Mouse (Mus musculus): ENCODE results near the gene Apom. TPM values are rescaled to one million over a fixed set of nuclear protein-coding genes. Genes with fewer than 3 reads are reported as not detected.
A peak's percentile ranks its signal among the peaks of the same experiment; 100 is the strongest.

Apom gene
- polyA plus RNA-seq, 1 experiment: 0.20 TPM

DNA sequence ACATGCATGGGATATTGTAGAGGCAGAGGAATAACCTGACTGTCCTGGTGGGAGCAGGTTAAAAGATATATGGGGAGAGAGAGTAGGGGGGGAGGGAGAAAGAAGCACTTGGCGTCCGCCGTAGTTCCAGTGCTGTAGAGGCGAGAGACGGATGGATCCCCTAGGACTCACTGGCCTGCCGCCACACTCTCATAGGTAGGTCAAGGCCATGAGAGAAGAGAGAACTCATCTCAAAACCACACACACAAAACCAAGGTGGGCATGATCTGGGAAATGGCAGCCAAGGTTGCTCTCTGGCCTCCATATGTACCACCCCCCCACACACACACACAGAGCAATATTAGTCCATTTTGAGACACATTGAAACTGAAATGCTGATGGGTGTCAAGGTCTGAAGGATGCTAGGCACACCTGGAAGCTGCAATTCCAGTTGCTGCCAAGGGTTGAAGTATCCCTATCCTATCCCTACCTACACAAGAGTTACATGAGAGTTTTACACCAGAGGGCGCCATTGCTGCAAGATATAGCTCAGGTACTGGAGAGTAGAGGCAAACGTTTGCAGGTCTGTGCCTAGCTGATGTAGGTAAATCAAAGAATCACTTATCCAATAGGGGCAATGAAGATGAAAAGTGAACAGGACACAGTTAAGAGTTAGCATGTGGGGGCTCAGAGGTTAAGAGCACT is 34.6 kb upstream of the Apom start:
- peaks cover 29% of the 10 kb centered on the region for H3K79me3 ChIP-seq (ENCODE audit: low read depth)
- no peak overlapping the region for H3ac ChIP-seq (ENCODE audit: control insufficient read depth, insufficient read length, low read depth)
- H3K79me2 ChIP-seq (ENCODE audit: control insufficient read depth, insufficient read depth): peaks cover 45% of the 10 kb centered on the region
- no peaks in the 10 kb centered on the region for H3K27me3 ChIP-seq (ENCODE audit: control insufficient read depth, insufficient read depth, insufficient read length)
- peaks cover 18% of the 10 kb centered on the region for H3K36me3 ChIP-seq (ENCODE audit: control insufficient read depth, insufficient read depth)
- H3K4me3 ChIP-seq (ENCODE audit: insufficient read depth, poor library complexity, severe bottlenecking): peak overlapping the region; percentile 35
- TF ChIP-seq MYOG (IDR thresholded peaks at IDR 0.05; ENCODE audit: control insufficient read depth, extremely low read depth, insufficient read length) (no peak), MYOD1 (IDR thresholded peaks at IDR 0.05; ENCODE audit: control insufficient read depth, insufficient read length, low read depth) (no peak), CTCF (IDR thresholded peaks at IDR 0.05; ENCODE audit: control insufficient read depth, insufficient read depth, insufficient read length) (peak; percentile 2), MAX (IDR thresholded peaks at IDR 0.05) (no peak), FOSL1 (IDR thresholded peaks at IDR 0.05; ENCODE audit: insufficient read depth, low read length, poor library complexity, severe bottlenecking) (no peak), USF1 (IDR thresholded peaks at IDR 0.05; ENCODE audit: low read depth) (no peak)

DNA sequence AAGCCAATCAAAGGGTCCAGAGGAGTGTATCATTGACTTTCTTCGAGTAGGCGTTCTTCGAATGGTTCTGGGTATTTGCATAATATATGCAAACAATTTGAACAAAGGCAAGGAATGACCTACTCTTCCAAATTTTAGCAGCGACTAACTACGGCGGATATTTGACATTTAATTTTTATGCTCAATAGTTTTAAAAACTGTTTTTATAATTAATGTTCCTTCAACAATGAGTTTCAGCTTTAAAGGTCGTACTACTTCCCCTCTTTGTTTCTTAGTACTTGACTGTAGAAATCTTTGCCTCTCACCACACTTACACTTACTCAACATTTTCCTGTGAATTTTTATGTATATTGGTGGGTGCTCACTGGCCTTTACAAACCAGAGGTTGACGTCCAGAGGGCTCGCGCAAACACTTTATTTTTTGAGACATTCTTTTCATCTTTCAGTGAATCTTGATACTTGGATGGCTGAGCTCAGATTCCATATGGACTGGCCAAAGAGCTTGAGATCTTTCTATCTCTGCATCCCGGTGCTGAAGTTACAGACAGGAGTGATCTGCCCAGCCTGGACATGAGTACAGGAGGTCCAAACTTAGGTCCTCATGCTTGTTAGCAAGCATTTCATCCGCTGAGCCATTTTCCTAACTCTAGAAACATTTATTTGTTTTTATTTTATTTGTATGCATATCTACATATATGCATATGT is 33.8 kb upstream of the Apom start:
- TF ChIP-seq MYOG (IDR thresholded peaks at IDR 0.05; ENCODE audit: control insufficient read depth, extremely low read depth, insufficient read length) (no peak), MYOD1 (IDR thresholded peaks at IDR 0.05; ENCODE audit: control insufficient read depth, insufficient read length, low read depth) (no peak), USF1 (IDR thresholded peaks at IDR 0.05; ENCODE audit: low read depth) (no peak), MAX (IDR thresholded peaks at IDR 0.05) (no peak), FOSL1 (IDR thresholded peaks at IDR 0.05; ENCODE audit: insufficient read depth, low read length, poor library complexity, severe bottlenecking) (no peak), CEBPB (IDR thresholded peaks at IDR 0.05; ENCODE audit: low read depth) (no peak), CTCF (IDR thresholded peaks at IDR 0.05; ENCODE audit: control insufficient read depth, insufficient read depth, insufficient read length) (no peak)
- H3K27me3 ChIP-seq (ENCODE audit: control insufficient read depth, insufficient read depth, insufficient read length): no peaks in the 10 kb centered on the region
- H3K79me2 ChIP-seq (ENCODE audit: control insufficient read depth, insufficient read depth): peaks cover 54% of the 10 kb centered on the region
- peak overlapping the region; percentile 45 for H3ac ChIP-seq (ENCODE audit: control insufficient read depth, insufficient read length, low read depth)
- H3K4me3 ChIP-seq (ENCODE audit: insufficient read depth, poor library complexity, severe bottlenecking): peak overlapping the region; percentile 35
- peaks cover 27% of the 10 kb centered on the region for H3K36me3 ChIP-seq (ENCODE audit: control insufficient read depth, insufficient read depth)
- peaks cover 37% of the 10 kb centered on the region for H3K79me3 ChIP-seq (ENCODE audit: low read depth)

DNA sequence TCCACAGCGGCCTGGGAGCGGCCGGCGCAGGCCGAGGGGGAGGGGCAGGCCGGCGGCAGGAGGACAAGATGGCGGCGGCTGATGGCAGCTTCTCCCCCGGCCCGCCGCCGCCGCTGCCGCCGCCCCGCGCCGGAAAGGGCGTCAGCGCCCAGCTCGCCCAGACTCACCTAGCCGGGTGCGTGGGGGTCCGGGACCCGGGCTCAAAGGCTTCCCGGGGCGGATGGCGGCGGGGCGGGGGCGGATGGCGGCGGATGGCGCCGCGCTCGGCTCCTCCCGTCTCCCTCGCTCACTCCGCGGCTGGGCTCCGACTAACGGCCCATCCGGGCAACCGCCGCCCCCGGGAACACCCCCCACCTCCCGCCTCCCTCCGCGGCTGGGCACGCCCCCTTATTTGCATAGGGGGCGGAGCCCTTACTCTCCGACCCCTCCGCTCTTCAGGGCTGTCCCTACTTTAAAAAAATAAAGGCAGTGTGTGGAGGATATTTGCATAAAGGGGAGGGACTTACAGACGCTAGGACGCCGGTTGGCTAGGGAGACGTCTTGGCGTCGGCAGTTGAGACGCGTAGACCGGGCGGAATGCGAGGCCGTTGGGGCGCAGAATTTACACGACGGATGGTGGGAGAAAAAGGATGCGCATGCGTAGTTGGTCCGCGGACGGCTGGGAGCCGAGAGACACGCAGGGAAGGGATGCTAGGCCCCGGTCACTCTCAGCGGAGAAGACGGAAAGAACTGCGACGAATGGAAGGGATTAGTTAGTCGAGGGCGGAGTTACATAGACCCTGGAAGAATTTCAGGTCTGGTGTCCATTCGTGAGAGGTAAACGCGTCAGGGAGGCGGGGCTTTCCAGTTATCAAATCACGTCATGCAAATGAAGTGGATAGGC is 33.0 kb upstream of the Apom start, which contains the start of gene Prrc2a:
TSS of gene Prrc2a (minus strand) at position 330 of the 883 bp plus-strand sequence.
- no peak for TF ChIP-seq USF1 (IDR thresholded peaks at IDR 0.05; ENCODE audit: low read depth)
- no peak for TF ChIP-seq MAX (IDR thresholded peaks at IDR 0.05)
- TF ChIP-seq CTCF (IDR thresholded peaks at IDR 0.05; ENCODE audit: control insufficient read depth, insufficient read depth, insufficient read length): no peak
- TF ChIP-seq MYOD1 (IDR thresholded peaks at IDR 0.05; ENCODE audit: control insufficient read depth, insufficient read length, low read depth): no peak
- peaks cover 62% of the 10 kb centered on the region for H3K79me2 ChIP-seq (ENCODE audit: control insufficient read depth, insufficient read depth)
- peaks cover 45% of the 10 kb centered on the region for H3K79me3 ChIP-seq (ENCODE audit: low read depth)
- H3K4me3 ChIP-seq (ENCODE audit: insufficient read depth, poor library complexity, severe bottlenecking): peak within 1 kb of the TSS; percentile 96
- no peaks in the 10 kb centered on the region for H3K27me3 ChIP-seq (ENCODE audit: control insufficient read depth, insufficient read depth, insufficient read length)
- H3ac ChIP-seq (ENCODE audit: control insufficient read depth, insufficient read length, low read depth): peak within 1 kb of the TSS; percentile 100
- H3K36me3 ChIP-seq (ENCODE audit: control insufficient read depth, insufficient read depth): peaks cover 34% of the 10 kb centered on the region

DNA sequence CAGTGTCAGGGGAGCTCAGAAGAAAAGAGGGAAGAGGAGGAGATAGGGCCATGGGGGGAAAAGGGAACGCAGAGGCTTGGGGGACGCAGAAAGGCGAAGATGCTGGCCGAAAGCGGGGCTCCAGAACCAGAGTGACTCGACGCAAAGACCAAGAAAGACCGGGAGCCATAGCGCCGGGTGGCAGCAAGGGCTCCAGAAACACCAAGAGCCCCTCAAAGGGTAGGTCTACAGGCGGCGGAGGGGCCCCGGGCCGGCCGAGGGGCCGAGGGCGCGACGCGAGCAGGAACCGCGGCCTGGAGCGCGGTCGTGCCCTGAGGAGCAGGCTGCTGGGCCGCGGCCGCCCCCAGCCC is 32.3 kb upstream of the Apom start:
- H3K36me3 ChIP-seq (ENCODE audit: control insufficient read depth, insufficient read depth): peaks cover 41% of the 10 kb centered on the region
- peak overlapping the region; percentile 100 for H3ac ChIP-seq (ENCODE audit: control insufficient read depth, insufficient read length, low read depth)
- TF ChIP-seq MYOG (IDR thresholded peaks at IDR 0.05; ENCODE audit: control insufficient read depth, extremely low read depth, insufficient read length) (no peak), MAX (IDR thresholded peaks at IDR 0.05) (no peak), MYOD1 (IDR thresholded peaks at IDR 0.05; ENCODE audit: control insufficient read depth, insufficient read length, low read depth) (no peak), FOSL1 (IDR thresholded peaks at IDR 0.05; ENCODE audit: insufficient read depth, low read length, poor library complexity, severe bottlenecking) (no peak), CTCF (IDR thresholded peaks at IDR 0.05; ENCODE audit: control insufficient read depth, insufficient read depth, insufficient read length) (no peak), USF1 (IDR thresholded peaks at IDR 0.05; ENCODE audit: low read depth) (no peak), CEBPB (IDR thresholded peaks at IDR 0.05; ENCODE audit: low read depth) (no peak)
- H3K79me3 ChIP-seq (ENCODE audit: low read depth): peaks cover 51% of the 10 kb centered on the region
- no peaks in the 10 kb centered on the region for H3K27me3 ChIP-seq (ENCODE audit: control insufficient read depth, insufficient read depth, insufficient read length)
- peak overlapping the region; percentile 96 for H3K4me3 ChIP-seq (ENCODE audit: insufficient read depth, poor library complexity, severe bottlenecking)
- peaks cover 68% of the 10 kb centered on the region for H3K79me2 ChIP-seq (ENCODE audit: control insufficient read depth, insufficient read depth)

DNA sequence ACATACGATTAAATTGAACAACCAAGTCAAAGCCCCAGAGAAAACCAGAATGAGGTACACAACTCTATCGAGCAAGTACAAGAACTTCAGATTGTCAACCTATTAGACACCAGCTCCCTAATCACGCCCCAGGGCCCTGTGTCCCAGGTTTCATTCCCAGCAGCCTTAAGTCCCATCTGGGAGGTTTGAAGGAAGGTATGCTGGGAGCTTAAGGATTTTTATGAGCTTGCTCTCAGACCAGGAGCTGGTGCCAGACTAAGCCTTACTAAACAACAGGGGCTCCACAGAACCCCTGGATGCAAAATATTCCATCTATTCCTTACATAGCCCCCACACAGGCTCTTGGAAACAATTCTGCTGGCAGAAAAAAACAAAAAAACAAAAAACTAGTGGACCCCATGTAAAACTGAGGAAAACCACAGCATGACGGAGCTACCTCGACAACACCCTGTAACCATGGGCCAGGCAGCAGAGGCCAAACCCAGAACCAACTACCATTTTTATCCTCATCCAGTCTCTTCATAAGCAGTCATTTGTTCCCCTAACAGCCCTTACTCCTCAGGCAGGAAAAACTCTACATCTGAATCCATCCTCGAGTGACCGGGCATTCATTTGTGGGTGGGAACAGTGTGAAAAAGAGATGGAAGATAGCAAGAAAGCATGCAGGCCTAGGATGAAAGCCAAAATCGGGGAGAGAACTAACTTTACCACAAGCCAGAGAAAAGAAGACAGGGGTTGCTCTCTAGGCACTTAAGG is 31.7 kb upstream of the Apom start:
- H3K79me3 ChIP-seq (ENCODE audit: low read depth): peaks cover 54% of the 10 kb centered on the region
- peak overlapping the region; percentile 100 for H3ac ChIP-seq (ENCODE audit: control insufficient read depth, insufficient read length, low read depth)
- H3K4me3 ChIP-seq (ENCODE audit: insufficient read depth, poor library complexity, severe bottlenecking): peak overlapping the region; percentile 96
- H3K27me3 ChIP-seq (ENCODE audit: control insufficient read depth, insufficient read depth, insufficient read length): no peaks in the 10 kb centered on the region
- H3K36me3 ChIP-seq (ENCODE audit: control insufficient read depth, insufficient read depth): peaks cover 48% of the 10 kb centered on the region
- peaks cover 75% of the 10 kb centered on the region for H3K79me2 ChIP-seq (ENCODE audit: control insufficient read depth, insufficient read depth)
- TF ChIP-seq CEBPB (IDR thresholded peaks at IDR 0.05; ENCODE audit: low read depth) (no peak), MYOD1 (IDR thresholded peaks at IDR 0.05; ENCODE audit: control insufficient read depth, insufficient read length, low read depth) (no peak), MYOG (IDR thresholded peaks at IDR 0.05; ENCODE audit: control insufficient read depth, extremely low read depth, insufficient read length) (no peak), USF1 (IDR thresholded peaks at IDR 0.05; ENCODE audit: low read depth) (no peak), CTCF (IDR thresholded peaks at IDR 0.05; ENCODE audit: control insufficient read depth, insufficient read depth, insufficient read length) (no peak), MAX (IDR thresholded peaks at IDR 0.05) (no peak), FOSL1 (IDR thresholded peaks at IDR 0.05; ENCODE audit: insufficient read depth, low read length, poor library complexity, severe bottlenecking) (no peak)
